Mouse (Mus musculus) layer of hippocampus, adult 11-12 months (tissue): Measurements from ENCODE around the gene Gm2056.
"Not testable (repeated sequence)": the region's sequence is repeated elsewhere in the genome, so short reads cannot be mapped to it uniquely, and the experiment has no call there.

Source experiments
- DNase-seq: peaks from one replicate; pipeline ENCODE4 v3.0.0; 2022; ENCODE audit warnings: low spot score

The Gm2056 gene

GRCm38 (mm10) chr12:88026704-88027103 lies at the start of gene Gm2056:
TSS of gene Gm2056 (plus strand) at chr12:88027004.
- DNase-seq = not testable (repeated sequence)

GRCm38 (mm10) chr12:87984000-87984399 lies 42.8 kb upstream of the Gm2056 start:
- DNase-seq = peak; percentile 8

- DNase-seq = not testable (repeated sequence)
These were observed 22.7 kb upstream of the Gm2056 start for GRCm38 (mm10) chr12:88004118-88004517.

DNA sequence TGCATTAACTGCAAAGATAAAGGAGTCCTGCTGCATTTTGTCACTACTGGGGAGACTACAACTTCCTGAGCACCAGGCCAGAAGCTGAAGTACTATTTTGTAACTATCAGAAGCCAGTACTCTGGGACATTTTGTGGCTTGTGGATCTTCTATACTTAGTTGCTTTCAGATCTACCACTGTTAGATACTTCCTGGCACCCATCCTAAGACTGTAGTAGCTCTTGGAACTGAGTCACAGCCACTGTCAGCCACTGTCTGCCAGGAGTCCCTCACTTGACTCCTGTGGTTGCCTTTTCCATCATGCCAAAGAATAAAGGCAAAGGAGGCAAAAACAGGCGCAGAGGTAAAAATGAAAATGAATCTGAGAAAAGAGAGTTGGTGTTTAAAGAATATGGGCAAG lies 15.3 kb upstream of the Gm2056 start, which contains the start of gene Gm2075:
Gene Gm2075, plus strand, starts transcription at position 301 of the 400 bp plus-strand sequence.
- not testable (repeated sequence) for DNase-seq

DNA sequence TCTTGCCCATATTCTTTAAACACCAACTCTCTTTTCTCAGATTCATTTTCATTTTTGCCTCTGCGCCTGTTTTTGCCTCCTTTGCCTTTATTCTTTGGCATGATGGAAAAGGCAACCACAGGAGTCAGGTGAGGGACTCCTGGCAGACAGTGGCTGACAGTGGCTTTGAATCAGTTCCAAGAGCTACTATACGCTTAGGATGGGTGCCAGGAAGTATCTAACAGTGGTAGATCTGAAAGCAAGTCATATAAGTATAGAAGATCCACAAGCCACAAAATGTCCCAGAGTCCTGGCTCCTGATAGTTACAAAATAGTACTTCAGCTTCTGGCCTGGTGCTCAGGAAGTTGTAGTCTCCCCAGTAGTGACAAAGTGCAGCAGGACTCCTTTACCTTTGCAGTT lies 8.1 kb upstream of the Gm2056 start, which contains the start of gene Gm6803:
Gene Gm6803, minus strand, starts transcription at position 101 of the 400 bp plus-strand sequence.
- DNase-seq = not testable (repeated sequence)

DNA sequence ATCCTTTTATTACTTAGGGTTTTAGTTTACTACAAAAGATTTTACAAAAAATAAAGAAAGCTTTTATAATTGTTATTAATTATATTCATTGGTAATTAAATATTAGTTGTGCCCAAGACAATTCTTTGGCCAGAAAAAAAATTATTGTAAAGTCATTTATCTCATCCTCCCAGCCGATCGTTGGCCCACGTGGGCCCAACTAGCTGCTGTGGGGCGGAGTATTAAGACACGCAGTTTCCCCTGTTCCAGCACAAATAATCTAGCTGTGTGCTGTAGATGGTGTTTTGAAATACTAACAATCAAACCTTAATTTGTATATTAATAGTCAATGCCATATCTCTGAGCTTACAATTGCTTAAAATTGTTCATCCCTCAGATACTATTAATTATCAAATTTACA lies 5.4 kb downstream of the Gm2056 start:
- not testable (repeated sequence) for DNase-seq

DNA sequence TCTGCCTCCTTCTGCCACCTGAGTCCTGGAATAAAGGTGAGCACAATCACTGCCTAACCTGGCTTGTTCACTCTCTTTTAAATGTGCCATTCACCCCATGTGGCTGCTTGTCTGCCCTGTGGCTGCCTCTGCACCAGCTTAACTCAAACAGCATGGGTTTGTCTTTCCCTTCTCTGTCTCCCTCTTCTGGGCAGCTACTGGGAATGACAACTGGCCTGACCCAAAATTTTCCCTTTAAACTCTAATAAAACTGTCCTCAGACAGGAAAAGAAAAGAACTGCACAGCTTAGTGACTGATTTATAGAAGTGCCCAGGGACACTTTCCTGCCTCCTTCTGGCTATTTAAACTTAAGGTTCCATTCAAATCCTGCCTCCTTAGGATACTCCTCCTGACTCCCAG lies 12.3 kb downstream of the Gm2056 start:
- DNase-seq = not testable (repeated sequence)

DNA sequence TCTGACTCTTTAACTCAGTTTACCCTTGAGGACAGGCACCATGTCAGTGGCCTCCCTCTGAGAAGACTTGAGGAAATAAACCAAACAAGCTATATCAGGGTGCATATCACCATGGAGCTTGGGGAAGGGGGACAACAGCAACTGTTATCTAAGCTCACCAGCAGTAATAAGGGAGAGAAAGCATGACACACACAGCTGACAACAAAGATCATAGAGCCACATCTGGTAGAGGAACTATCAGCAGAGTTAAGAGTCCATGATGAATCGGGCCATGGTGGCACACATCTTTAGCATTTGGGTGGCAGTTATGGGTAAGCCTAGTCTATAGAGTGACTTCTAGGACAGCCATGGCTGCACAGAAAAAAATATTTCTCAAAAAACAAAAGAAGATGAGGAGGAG lies 12.9 kb downstream of the Gm2056 start:
- DNase-seq = not testable (repeated sequence)

- not testable (repeated sequence) for DNase-seq
These were observed 18.4 kb downstream of the Gm2056 start for GRCm38 (mm10) chr12:88045226-88045625.
